Mouse (Mus musculus): Measurements from ENCODE around the gene Zbtb38. TPM values are rescaled to one million over a fixed set of nuclear protein-coding genes. Genes with fewer than 3 reads are reported as not detected.

Gene Zbtb38
- polyA plus RNA-seq (2012; rRNA removed), result 1.7 and 3.2 TPM in 2 replicates

DNA sequence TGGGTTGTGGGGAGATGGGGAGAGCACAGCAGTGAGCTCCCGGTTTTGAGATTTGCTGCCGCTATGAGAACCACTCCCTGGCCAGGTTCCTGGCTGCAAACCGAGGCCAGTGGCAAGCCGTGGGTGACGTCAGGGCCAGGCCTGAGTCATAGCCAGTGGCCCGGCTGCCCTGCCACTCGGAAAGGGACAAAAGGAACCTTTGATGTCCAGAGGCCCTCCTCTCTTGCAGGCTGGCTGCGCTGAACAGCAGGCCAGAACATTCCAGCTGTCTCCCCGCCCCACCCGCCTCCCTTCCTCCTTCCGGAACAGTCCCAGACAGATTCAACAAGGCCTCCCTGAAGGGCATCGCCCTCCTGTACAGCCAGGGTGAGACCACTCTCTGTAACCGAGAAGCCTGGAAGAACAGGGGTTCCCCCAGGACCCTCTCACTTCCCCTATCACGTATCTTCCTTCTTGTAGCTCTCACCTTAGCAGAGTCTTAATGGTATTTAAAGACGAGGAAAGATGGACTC, at the start of gene Zbtb38:
Zbtb38 (minus strand) TSS at position 229 of the 512 bp plus-strand sequence.

Other genes with a start within 250 kb of the Zbtb38 start
- gene Gm28729, start 227.6 kb downstream of the Zbtb38 start, polyA plus RNA-seq (2012; rRNA removed), result not detected in 2 replicates
- gene Rasa2, start 121.2 kb downstream of the Zbtb38 start, polyA plus RNA-seq (2012; rRNA removed), result 5.4 and 9.4 TPM in 2 replicates
- gene Pxylp1, start 139.8 kb upstream of the Zbtb38 start, polyA plus RNA-seq (2012; rRNA removed), result 22.2 and 24.8 TPM in 2 replicates

Data from central nervous system, embryonic 11.5 days (tissue).